Mouse (Mus musculus) CH12F3 (cell line): Measurements from ENCODE around the gene Fut1.

Source experiments
- in situ Hi-C: fragments of 300-500 bp; cut with MboI; formaldehyde crosslinking; loops from 2 replicates; pipeline ENCODE4 v1.14.3; 2020; ENCODE audit warnings: low sequenced_read_pairs

The Fut1 gene

DNA sequence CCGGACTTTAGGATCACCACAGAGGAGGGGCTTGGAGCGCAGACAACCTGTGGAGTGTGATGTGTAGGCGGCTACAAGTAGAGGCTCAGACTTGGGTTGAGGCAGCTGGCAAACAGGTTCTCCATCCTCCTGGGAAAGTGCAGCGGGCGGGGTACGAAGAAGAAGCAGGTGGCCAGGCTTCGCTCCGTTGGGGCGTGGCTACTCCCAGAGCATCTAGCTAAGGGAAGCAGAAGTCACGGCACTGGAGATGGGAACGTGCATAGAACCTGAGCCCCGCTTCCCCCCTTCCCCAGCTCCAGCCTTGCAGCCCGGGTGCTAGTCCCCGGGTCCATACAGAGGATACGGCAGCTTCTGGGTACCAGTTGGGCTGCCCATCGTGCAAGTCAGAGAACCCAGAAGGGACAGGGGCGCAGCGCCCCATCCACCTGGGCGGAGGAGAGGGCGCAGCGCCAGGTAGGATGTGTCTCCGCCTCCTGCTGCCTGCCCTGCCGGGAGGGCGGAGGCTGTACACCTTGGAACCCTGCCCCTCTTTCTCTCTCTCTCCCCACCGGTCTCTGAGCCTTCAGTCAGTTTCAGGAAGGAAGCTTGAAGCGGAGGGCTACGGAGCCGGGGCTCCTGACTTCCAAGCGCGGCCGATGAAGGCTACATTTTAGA, at the start of gene Fut1:
Gene Fut1, plus strand, starts transcription at position 248 of the 654 bp plus-strand sequence.
- in situ Hi-C loops = no loop called here

DNA sequence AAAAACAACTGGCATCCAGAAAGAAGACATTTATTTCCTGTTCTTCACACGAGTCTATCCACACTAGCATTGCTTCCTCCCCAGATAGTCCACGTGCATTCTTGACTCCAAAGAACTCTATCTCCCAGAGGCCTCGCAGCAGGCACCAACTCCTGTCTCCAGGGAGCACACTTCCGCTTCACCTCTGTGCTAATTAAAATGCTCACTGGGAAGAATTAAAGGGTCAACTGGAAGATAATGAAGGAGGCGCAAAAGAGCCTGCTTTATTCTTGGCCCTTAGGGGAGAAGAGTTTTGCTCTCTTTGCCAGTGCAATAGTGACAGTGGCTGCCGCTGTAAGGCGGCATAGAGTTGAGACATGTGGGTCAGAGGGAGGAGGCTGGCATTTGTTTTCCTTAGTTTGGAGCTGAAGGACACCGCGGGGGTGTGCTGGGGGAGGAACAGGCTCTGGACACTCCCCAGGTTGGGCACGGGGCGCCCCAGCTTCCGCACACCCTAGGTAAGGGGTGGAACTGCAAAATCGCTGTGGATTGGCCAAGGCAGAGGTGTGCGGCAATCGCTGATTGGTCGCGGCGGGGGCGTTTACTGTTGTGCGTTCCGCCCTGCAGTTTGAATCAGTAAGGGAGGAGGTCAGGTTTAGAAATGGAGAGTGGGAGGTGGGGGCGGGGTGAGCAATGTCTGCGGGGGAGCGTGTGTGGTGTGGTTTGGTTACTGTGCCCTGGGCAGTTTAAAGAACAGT, 49.1 kb upstream of the Fut1 start:
- in situ Hi-C loops = no loop called here

DNA sequence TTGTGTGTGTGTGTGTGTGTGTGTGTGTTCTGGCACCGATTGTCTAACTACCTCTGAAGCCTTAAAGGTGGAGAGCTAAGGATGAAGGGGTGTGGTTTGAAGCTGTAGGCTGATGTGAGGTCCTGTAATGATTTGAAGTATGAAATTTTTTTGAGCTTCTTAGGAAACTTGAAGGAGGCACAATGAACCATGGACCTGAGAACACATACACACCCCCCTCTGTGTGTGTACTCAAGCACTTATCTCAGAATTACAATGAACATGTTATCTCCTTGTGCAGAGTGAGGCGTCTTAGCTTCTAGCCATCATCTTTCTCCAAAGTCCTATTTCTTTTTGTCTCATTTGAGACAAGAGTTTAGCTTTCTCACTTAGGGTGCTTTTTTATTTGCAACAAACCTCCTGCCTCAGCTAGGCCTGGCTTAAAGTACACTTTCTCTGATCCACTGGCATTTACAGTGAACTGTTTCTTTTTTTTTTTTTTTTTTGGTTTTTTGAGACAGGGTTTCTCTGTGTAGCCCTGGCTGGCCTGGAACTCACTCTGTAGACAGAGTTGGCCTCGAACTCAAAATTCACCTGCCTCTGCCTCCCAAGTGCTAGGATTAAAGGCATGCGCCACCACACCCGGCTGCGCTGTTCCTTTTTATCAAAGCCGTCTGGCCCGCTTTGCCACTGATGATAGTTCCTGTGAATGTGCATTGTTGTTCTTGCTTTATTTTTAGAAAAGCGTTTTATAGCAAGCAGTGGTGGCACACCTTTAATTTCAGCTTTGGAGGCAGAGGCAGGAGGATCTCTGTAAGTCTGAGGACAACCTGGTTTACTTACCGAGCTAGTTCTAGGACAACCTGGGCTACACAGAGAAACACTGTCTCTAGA, 48.3 kb upstream of the Fut1 start:
- in situ Hi-C loops = no loop called here

DNA sequence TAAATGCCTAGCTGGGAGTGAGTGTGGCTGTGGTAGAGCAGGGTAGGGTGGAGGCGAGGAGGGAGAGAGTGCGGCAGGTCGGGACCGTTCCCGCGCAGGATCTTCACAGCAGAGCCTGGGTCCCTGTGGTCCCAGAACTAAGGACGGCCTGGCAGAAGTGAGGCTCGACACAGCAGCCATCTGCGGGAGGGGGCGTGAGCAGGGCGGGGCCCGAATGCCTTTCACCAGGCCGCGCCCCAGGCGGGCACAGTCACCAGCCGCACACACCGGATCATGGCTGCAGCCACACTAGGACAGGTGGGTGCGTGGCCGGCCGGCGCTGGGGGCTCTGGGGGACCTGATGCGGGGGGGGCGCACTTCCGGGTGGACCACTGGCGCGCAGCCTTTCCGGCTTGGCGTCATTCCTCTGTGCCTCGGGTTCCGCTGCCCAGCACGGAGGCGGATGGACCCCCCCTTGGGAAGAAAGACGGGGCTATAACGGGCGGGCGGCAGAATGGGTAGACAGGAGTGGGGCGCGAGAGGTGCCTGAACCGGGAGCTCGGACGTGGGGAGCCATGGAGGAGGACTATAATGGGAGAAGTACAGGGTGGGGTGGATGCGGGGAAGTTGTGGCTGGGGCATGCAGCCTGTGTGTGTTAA, 46.9 kb upstream of the Fut1 start, which contains the start of gene Bcat2:
Gene Bcat2, plus strand, starts transcription at position 51 of the 639 bp plus-strand sequence.
- in situ Hi-C loops = no loop called here

DNA sequence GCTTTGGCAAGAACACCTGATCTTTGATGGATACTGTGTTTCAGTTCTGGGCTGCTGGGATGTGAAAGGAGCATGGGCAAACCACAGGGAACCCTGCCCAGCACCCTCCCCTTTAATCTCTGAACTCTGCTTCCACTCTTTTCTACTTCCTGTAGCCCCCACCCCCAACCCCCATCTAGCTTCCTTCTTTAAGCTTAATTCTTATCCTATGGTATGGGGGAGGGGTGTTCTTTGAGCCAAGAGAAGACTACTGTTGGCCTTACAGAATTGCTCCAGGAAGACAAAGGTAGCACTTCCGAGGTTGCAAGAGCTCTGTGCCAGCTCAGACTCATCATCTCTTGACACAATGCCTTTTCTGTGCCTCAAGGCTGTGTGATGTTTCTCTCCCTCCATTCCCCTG, 45.1 kb upstream of the Fut1 start:
- in situ Hi-C loops = no loop called here

DNA sequence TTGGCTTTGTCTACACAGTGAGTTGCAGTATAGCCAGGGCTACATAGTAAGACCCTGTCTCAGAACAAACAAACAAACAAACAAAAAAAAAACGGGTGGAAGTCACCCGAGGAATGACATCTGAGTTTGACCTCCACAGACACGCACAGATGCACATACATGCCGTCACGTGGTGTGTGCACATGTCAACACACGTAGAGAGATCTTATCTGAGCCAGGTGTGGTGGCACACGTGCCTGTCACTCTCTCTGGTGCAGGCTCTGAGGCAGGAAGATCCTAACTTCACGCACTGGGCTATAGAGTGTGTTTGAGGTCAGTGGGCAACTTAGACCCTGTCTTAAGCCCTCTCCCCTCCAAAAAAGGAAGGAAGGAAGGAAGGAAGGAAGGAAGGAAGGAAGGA, 43.1 kb upstream of the Fut1 start:
- in situ Hi-C loops = no loop called here

DNA sequence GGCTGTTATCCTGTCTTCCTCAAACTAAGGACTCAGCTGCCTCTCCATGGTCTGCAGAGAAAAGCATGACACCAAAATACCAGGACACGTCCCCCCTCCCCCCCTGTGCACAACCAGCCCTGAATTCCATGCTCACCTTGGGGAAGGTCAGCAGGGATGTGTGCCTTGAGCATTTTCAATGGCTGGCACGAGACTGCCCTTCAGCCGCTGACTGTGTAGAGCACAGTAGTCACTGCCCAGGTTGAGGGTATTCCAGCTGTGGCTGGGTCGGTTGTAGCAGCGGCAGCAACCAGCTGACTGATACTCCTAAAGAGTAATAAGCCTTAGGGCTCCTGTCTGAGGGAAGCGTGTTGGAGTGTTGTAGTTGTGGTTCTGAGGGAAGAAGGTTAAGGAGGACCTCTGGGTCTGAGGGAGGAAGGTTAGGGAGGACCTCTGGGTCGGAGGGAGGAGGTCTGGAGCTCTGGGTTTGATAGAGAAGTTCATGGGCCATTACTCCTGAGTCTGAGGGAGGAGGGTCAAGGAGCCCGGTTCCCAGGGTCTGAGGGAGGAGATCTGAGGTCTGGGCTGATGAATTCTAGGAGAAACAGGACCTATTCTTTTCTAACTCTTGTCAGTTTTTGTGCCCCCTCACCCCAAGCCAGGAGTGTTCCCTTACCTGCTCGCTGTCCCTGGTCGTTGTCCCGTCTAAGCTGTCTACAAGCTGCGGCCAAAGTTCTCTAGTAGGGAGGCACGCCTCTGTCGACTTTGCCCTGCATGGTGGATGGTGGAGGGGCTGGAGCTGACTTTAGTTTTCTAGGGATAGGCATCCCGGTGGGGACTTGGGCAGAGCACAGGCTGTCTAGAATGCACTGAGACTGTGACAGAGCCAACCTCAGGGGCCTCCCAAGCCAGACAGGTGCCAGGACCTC, 42.4 kb upstream of the Fut1 start:
- in situ Hi-C loops = no loop called here

DNA sequence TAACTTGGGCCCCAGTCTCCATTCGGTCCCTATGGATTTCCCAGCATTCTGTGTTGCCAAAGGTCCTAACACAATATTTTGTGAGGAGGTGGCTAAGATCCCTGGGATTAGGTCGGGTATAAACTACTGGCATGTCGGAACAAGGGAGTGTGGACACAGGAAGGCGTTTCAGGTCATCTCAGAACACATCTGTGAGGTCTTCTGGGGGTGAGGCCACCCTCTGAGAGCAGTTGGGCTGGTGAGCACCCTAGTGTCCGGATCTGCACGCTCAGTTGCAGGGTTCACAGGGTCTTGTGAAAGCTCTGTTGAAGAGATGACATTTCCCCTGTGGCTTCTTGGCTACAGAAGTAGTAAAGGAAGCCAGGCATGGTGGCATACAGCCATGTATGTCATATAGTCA, 31.2 kb upstream of the Fut1 start:
- in situ Hi-C loops = no loop called here

DNA sequence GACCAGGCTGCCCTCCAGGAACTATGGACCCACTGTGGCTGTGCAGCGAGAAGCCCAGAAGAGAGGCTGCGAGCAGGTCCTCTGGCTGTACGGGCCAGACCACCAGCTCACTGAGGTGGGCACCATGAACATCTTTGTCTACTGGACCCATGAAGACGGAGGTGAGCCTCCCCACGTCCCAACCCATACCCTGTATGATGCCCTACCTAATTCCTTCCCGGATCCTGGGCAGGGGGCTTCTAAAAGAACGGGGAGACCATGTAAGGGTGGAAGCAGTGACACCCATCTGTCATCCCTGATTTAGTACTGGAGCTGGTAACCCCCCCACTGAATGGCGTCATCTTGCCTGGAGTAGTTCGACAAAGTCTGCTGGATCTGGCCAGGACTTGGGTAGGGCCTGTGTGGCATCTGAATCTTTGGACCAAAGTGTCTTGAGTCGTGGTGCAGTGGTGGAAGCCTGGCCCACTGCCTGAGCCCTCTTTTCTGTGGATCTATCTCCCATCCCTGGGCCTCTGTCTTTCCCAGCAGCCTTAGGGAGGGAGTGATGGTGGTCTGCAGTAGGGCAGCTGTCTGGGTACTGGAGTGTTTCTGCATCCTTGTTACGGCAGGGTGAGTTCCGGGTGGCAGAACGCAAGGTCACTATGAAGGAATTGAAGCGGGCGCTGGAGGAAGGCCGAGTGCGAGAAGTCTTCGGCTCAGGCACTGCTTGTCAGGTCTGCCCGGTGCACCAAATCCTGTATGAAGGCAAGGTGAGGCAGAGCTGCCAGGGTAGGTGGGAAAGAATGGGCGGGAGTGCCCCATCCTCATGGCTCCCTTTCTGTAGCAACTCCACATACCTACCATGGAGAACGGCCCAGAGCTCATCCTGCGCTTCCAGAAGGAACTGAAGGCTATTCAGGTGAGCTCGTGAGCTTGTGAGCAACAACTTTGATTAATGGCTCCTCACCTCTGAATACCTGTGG, 29.2 kb upstream of the Fut1 start:
- in situ Hi-C loops = no loop called here

DNA sequence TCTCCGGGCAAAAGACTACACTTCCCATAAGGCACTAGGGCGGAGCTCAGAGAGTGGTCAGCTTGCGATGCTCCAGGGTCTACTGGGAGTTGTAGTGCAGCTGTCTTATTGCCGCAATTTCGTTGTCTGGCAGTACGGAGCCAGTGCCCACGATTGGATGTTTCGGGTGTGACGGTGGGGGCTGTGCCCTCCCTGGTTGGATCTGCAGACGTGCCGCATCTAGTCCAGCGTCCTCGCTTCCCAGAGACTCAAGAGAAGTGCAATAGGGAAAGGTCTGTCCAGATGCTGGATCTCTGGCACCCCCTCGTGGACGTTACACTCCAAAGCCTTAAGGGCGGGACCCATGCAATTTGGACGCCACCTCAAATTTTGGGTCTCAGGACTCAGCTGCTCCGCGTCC, 27.9 kb upstream of the Fut1 start:
- in situ Hi-C loops = no loop called here

DNA sequence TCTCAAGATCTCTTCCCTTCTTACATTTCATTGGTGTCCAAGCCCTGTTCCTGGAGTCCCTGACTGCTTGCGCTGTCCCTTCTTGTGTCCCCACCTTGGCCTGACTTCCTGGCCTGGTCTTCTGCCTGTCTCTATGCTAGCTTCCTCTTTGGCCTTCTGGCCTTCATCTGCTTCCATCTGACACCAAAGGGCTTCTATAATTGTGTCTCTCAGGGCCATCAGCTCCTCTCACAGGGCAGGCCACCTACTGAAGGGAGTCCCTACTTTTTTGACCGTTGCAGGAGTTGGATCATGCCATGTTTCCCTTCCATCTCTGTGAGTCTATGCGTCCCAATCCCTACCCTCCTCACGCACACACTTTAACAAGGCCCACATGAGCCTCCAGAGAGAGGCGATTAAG, 27.2 kb upstream of the Fut1 start:
- in situ Hi-C loops = loop anchor here (10.0 kb wide), 1 partner anchor 95 kb away; the partner anchor contains the start of gene Ntn5

DNA sequence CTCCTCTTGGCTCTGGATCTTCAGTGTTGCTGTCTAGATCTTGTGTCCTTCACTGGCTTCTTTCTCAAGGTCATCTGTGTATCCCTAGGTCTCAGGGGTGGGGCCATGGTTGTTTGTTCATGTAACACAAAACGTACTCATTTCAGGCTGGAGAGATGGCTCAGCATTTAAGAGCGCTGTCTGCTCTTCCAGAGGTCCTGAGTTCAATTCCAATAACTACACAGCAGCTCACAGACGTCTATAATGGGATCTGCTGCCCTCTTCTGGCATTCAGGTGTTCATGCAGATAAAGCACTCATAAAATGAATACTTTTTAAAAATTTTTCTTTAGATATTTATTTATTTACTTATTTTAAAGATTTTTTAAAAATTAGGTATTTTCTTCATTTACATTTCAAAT, 26.2 kb upstream of the Fut1 start:
- in situ Hi-C loops = loop anchor here (10.0 kb wide), 1 partner anchor 94 kb away; the partner anchor contains the start of gene Ntn5

DNA sequence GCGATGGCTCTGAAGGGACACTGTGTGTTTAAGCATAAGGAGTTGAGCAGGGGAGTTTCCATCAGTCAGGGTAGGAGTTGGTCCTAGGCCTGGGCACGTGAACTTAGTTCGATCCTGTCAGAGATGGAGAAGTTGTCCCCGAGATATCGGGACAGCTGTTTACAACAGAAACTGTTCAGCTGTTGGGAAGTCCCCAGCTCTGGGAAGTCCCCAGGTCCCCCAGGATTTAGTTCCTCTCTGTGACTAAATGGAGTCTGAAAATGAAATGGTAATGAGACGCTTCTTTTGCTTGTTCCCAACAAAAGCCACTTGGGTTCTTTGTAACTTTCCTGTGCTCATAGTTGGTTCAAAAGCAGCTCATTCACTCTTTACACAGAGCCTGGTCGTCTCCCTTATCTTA, 25.2 kb upstream of the Fut1 start:
- in situ Hi-C loops = loop anchor here (10.0 kb wide), 1 partner anchor 93 kb away; the partner anchor contains the start of gene Ntn5

DNA sequence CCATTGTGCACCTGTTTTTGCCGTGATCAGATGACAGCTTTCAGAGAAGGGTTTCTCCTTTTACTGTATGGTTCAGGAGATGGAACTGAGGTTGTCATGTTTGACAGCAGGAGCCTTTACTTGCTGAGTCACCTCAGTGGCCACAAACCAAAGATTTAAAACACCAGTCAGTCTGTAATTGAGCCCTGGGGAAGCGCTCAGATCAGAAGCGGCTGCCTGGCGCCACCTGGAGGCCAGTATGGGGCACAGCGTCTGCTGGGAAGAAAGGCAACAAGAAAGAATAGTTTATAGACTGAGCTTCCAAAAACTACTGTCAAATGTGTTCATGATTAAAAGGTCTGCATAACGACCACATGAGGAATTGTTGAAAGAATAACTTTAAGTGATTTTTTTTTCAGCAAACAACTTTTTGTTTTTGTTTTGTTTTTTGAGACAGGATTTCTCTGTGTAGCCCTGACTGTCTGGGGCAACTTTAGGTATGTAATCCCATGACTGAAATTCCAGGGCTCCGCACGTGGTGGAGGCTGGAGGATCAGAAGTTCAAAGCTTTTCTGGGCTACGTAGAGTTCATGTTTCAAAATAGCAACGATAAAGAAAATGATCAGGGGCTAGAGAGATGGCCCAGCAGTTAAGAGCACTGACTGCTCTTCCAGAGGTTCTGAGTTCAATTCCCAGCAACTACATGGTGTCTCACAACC, 23.8 kb upstream of the Fut1 start:
- in situ Hi-C loops = loop anchor here (10.0 kb wide), 1 partner anchor 92 kb away; the partner anchor contains the start of gene Ntn5

DNA sequence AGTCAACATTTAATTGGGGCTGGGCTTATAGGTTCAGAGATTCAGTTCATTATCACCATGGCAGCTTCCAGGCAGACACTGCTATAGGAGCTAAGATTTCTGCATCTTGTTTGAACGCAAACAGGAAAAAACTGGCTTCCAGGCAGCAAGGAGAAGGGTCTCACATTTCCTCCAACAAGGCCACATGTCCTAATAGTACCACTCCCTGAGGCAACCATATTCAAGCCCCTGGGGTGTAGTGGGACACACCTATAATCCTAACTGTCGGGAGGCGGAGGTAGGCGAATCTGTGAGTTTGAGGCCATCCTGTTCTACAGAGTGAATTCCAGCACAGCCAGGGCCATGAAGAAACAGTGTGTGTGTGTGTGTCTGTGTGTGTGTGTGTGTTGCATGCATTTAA, 21.9 kb upstream of the Fut1 start:
- in situ Hi-C loops = loop anchor here (10.0 kb wide), 1 partner anchor 90 kb away; the partner anchor contains the start of gene Ntn5

DNA sequence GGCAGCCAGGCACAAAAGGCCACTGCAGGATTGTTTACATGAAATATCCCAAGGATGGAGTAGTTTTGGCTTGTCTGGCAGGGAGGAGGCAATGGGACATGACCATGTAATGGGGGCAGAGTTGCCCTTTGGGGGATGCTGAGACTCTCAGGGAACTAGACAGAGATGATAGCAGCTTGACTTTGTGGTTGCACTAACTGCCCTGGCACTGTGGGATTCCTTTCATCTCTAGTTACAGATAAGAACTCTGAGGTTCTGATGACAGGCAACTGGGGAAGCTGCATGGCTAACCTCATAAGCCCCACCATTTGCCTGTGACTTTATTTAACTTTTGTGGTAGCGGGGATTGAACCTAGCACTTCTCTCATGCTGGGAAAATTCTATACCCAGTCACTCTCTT, 21.0 kb upstream of the Fut1 start:
- in situ Hi-C loops = loop anchor here (10.0 kb wide), 1 partner anchor 89 kb away; the partner anchor contains the start of gene Ntn5

DNA sequence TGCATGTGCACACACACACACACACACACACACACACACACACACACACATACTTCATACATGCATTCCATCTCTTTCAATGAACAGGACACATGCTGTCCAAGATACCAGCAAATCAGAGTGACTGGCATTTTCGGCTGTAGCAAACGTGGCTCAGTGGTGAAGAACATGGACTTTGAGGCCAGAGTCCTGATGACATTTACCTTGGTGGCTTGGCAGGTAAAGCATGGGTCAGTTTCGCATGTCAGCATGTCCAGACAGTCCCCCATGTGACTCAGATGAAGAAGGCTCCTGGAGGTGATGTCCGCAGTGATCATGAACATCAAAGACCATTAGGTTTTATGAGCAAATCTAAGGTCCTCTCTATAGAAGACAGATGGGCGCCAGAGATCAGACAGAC, 20.1 kb upstream of the Fut1 start:
- in situ Hi-C loops = loop anchor here (10.0 kb wide), 1 partner anchor 88 kb away; the partner anchor contains the start of gene Ntn5

DNA sequence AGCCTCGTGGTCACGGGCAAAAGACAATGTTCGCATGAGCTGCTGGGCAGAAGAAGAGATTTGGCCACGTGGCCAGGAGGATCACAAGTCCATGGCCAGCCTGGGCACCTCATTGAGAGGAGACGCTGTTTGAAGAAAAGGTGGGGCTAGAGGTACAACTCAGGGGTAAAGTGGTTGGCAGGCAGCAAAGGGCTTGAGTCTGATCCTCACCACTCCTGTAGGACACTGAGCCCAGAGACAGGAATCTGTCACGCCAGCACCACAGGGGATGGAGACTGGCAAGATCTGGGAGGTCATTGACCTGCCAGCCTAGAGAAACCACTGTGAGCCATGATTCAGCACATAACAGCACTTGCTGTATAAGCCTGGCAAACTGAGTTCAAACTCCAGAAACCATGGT, 19.6 kb upstream of the Fut1 start:
- in situ Hi-C loops = loop anchor here (10.0 kb wide), 1 partner anchor 87 kb away; the partner anchor contains the start of gene Ntn5
